Comparison of ENCODE assay signal across 22 mouse cellular contexts in genomic region chr9:25535487-25535886, GRCm38 (mm10). TPM values are rescaled to one million over a fixed set of nuclear protein-coding genes. Genes with fewer than 3 reads are reported as not detected.
DNase-seq lines count a peak whose midpoint lies in the region; ATAC-seq and TF ChIP-seq lines count a peak whose summit lies in the region.
"Had no signal": no experiment of that assay in that cellular context is flagged by ENCODE, and none has a peak within 500 bp of the region (broad histone marks: within the 10 kb centered on the region; RNA-seq: fewer than 3 reads in every experiment).

No protein-coding gene starts in this region.

- H3K36me3 ChIP-seq in heart, embryonic 10.5 days: no peaks in the 10 kb centered on the region
- no peaks in the 10 kb centered on the region for H3K36me3 ChIP-seq in lung, postnatal 0 days (ENCODE audit: insufficient read depth, low read length)
- no peaks in the 10 kb centered on the region for H3K36me3 ChIP-seq in neural tube, embryonic 13.5 days
- H3K36me3 ChIP-seq in neural tube, embryonic 15.5 days: no peaks in the 10 kb centered on the region
- H3K36me3 ChIP-seq: embryonic facial prominence, embryonic 13.5 days; embryonic facial prominence, embryonic 15.5 days; forebrain, embryonic 10.5 days; forebrain, embryonic 12.5 days had no signal

- no peak overlapping the region for H3K9ac ChIP-seq in lung, postnatal 0 days (replicated peaks; ENCODE audit: low read depth)
- H3K9ac ChIP-seq in neural tube, embryonic 13.5 days: no peak overlapping the region
- no peak overlapping the region for H3K9ac ChIP-seq in neural tube, embryonic 15.5 days (replicated peaks)
- H3K9ac ChIP-seq: embryonic facial prominence, embryonic 13.5 days; embryonic facial prominence, embryonic 15.5 days; forebrain, embryonic 12.5 days had no signal

- no peak for DNase-seq in heart, embryonic 10.5 days (ENCODE audit: low spot score)
- no peak for DNase-seq in heart, postnatal 4 days
- DNase-seq in lung, postnatal 0 days (ENCODE audit: low spot score): peak; percentile 78
- DNase-seq in lung, postnatal 14 days: no peak
- DNase-seq: adrenal gland, adult 2 months; adrenal gland, postnatal 10 days; adrenal gland, postnatal 25 days; cerebellum, adult 11 months; cerebellum, adult 18-20 months; cerebellum, adult 8-10 months; cerebellum, adult 9-11 months; cerebellum, postnatal 14 days; cerebellum, postnatal 36 days; embryo, embryonic 11 days had no signal

- WGBS in heart, embryonic 10.5 days: 73% methylated on average over 3 of the region's 3 CpGs
- 45% methylated on average over 3 of the region's 3 CpGs for WGBS in lung, postnatal 0 days
- 82% methylated on average over 3 of the region's 3 CpGs for WGBS in neural tube, embryonic 13.5 days
- 85% methylated on average over 3 of the region's 3 CpGs for WGBS in neural tube, embryonic 15.5 days

- peak; percentile 76 for ATAC-seq in lung, postnatal 0 days
- no peak for ATAC-seq in neural tube, embryonic 13.5 days (ENCODE audit: low read depth)
- no peak for ATAC-seq in neural tube, embryonic 15.5 days (ENCODE audit: low FRiP score)
- ATAC-seq: forebrain, embryonic 14.5 days had no signal

- H3K27ac ChIP-seq in heart, embryonic 10.5 days: peak overlapping the region; percentile 52; the same call in 1 of the 2 replicates
- H3K27ac ChIP-seq in lung, postnatal 0 days (ENCODE audit: low read length): 0 out of 2 replicates have a peak overlapping the region, but pooled peaks have one; percentile 45
- peak overlapping the region; percentile 3; the same call in 1 of the 2 replicates for H3K27ac ChIP-seq in neural tube, embryonic 13.5 days (replicated peaks)
- no peak overlapping the region for H3K27ac ChIP-seq in neural tube, embryonic 15.5 days (replicated peaks)
- H3K27ac ChIP-seq: embryonic facial prominence, embryonic 13.5 days; embryonic facial prominence, embryonic 15.5 days; forebrain, embryonic 10.5 days; forebrain, embryonic 12.5 days had no signal

- H3K4me2 ChIP-seq in lung, postnatal 0 days (replicated peaks; ENCODE audit: low read depth, low read length): no peak overlapping the region
- H3K4me2 ChIP-seq in neural tube, embryonic 13.5 days: no peak overlapping the region
- H3K4me2 ChIP-seq in neural tube, embryonic 15.5 days: no peak overlapping the region
- H3K4me2 ChIP-seq: embryonic facial prominence, embryonic 13.5 days; embryonic facial prominence, embryonic 15.5 days; forebrain, embryonic 12.5 days had no signal

- no peak for TF ChIP-seq CTCF in lung, postnatal 0 days (IDR thresholded peaks at IDR 0.05)

- H3K27me3 ChIP-seq in heart, embryonic 10.5 days (ENCODE audit: insufficient read depth, poor library complexity, severe bottlenecking): no peaks in the 10 kb centered on the region
- no peaks in the 10 kb centered on the region for H3K27me3 ChIP-seq in lung, postnatal 0 days (replicated peaks; ENCODE audit: insufficient read depth, low read length)
- H3K27me3 ChIP-seq in neural tube, embryonic 13.5 days: no peaks in the 10 kb centered on the region
- H3K27me3 ChIP-seq in neural tube, embryonic 15.5 days (replicated peaks): no peaks in the 10 kb centered on the region
- H3K27me3 ChIP-seq: embryonic facial prominence, embryonic 13.5 days; embryonic facial prominence, embryonic 15.5 days; forebrain, embryonic 12.5 days had no signal

- H3K4me1 ChIP-seq in heart, embryonic 10.5 days: peaks cover 22% of the 10 kb centered on the region
- H3K4me1 ChIP-seq in lung, postnatal 0 days (ENCODE audit: insufficient read depth, low read depth, low read length): no peaks in the 10 kb centered on the region
- no peaks in the 10 kb centered on the region for H3K4me1 ChIP-seq in neural tube, embryonic 13.5 days (replicated peaks)
- H3K4me1 ChIP-seq in neural tube, embryonic 15.5 days: no peaks in the 10 kb centered on the region
- H3K4me1 ChIP-seq: embryonic facial prominence, embryonic 13.5 days; embryonic facial prominence, embryonic 15.5 days; forebrain, embryonic 12.5 days had no signal

- H3K9me3 ChIP-seq in heart, embryonic 10.5 days: no peaks in the 10 kb centered on the region
- H3K9me3 ChIP-seq in lung, postnatal 0 days (ENCODE audit: low read length): no peaks in the 10 kb centered on the region
- no peaks in the 10 kb centered on the region for H3K9me3 ChIP-seq in neural tube, embryonic 13.5 days
- no peaks in the 10 kb centered on the region for H3K9me3 ChIP-seq in neural tube, embryonic 15.5 days (replicated peaks)
- H3K9me3 ChIP-seq: embryonic facial prominence, embryonic 13.5 days; embryonic facial prominence, embryonic 15.5 days; forebrain, embryonic 10.5 days; forebrain, embryonic 12.5 days had no signal

- H3K4me3 ChIP-seq in heart, embryonic 10.5 days: no peak overlapping the region
- no peak overlapping the region for H3K4me3 ChIP-seq in lung, postnatal 0 days (ENCODE audit: low read depth, low read length)
- H3K4me3 ChIP-seq in neural tube, embryonic 13.5 days: no peak overlapping the region
- no peak overlapping the region for H3K4me3 ChIP-seq in neural tube, embryonic 15.5 days (replicated peaks)
- H3K4me3 ChIP-seq: embryonic facial prominence, embryonic 13.5 days; embryonic facial prominence, embryonic 15.5 days; erythroblast, embryonic 14.5 days; forebrain, embryonic 10.5 days; forebrain, embryonic 12.5 days had no signal

- peak; percentile 85 for TF ChIP-seq EP300 in lung, postnatal 0 days (IDR thresholded peaks at IDR 0.05)

RNA-seq across cellular contexts. Expression of gene Eepd1, which starts 54.1 kb away (rescaled TPM):
- polyA plus RNA-seq in heart, embryonic 10.5 days (2016; fragmentation: Nextera tagmentation; extraction: Ambion mirVana): 22.6 and 24.2 TPM in 2 replicates
- 10 to 100 TPM; 20.8 TPM for total RNA-seq in heart, postnatal 4 days (2021)
- 16.7 and 19.2 TPM in 2 replicates for polyA plus RNA-seq in lung, postnatal 0 days (2015; fragmentation: Nextera tagmentation; extraction: Ambion mirVana)
- 19.2 and 27.3 TPM in 2 replicates for polyA plus RNA-seq in neural tube, embryonic 13.5 days (2015; fragmentation: Nextera tagmentation; extraction: Ambion mirVana)
- polyA plus RNA-seq in neural tube, embryonic 15.5 days (2015; fragmentation: Nextera tagmentation; extraction: Ambion mirVana): 16.7 and 19.2 TPM in 2 replicates
